Mouse (Mus musculus): ENCODE results near the gene Dnase1l3. TPM values are rescaled to one million over a fixed set of nuclear protein-coding genes. Genes with fewer than 3 reads are reported as not detected.

Gene Dnase1l3
- total and polyA plus RNA-seq, 2 experiments, result 10.0 to 24.3 TPM

DNA sequence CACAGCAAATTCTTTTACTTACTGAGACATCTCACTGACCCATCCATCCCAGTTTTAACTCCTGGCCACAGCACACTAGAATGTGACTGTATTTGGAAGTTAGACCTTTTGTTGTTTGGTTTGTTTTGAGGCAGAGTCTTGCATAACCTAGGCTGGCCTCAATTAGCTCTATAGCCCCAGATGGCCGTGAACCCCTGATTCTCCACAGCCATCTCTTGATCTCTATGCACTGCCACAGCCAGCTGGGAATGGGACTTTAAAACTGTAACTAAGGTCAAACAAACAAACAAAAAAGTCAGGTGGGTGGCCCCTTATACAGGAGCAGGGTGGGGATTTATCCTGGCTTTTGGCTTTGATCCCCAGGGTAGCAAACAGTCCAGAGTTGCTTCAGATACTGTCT is 19.7 kb downstream of the Dnase1l3 start:
- no peaks in the 10 kb centered on the region for H3K79me2 ChIP-seq (ENCODE audit: control insufficient read depth, insufficient read depth, low read length)
- no peak overlapping the region for H3K9ac ChIP-seq (ENCODE audit: low read depth, low read length)
- peaks cover 2% of the 10 kb centered on the region; the same call in 1 of the 2 replicates for H3K36me3 ChIP-seq (ENCODE audit: control insufficient read depth, insufficient read depth, low read length)
- peak overlapping the region; percentile 46 for H3K27ac ChIP-seq (replicated peaks; ENCODE audit: insufficient read depth, low read depth, low read length)
- DNase-seq (ENCODE audit: extremely low read depth, low read depth, low spot score), result peak; percentile 92
- no peak for TF ChIP-seq POLR2A (IDR thresholded peaks at IDR 0.05; ENCODE audit: extremely low read depth, insufficient read depth, low read length)
- no peak for TF ChIP-seq CTCF (IDR thresholded peaks at IDR 0.05; ENCODE audit: low read depth, low read length)
- H3K4me1 ChIP-seq (ENCODE audit: control insufficient read depth, insufficient read depth, low read length), result peaks cover 13% of the 10 kb centered on the region
- no peak overlapping the region for H3K4me3 ChIP-seq (ENCODE audit: insufficient read depth, low read depth, low read length)
- WGBS, result 20% methylated on average over 1 of the region's 1 CpGs
- no peaks in the 10 kb centered on the region for H3K27me3 ChIP-seq (ENCODE audit: control insufficient read depth, insufficient read depth, low read length)

GRCm38 (mm10) chr14:7971889-7972493 is 22.4 kb downstream of the Dnase1l3 start:
- Histone ChIP-seq H3K27me3 (ENCODE audit: control insufficient read depth, insufficient read depth, low read length) (no peaks in the 10 kb centered on the region), H3K4me1 (ENCODE audit: control insufficient read depth, insufficient read depth, low read length) (peaks cover 12% of the 10 kb centered on the region), H3K4me3 (ENCODE audit: insufficient read depth, low read depth, low read length) (no peak overlapping the region), H3K79me2 (ENCODE audit: control insufficient read depth, insufficient read depth, low read length) (no peaks in the 10 kb centered on the region), H3K9ac (ENCODE audit: low read depth, low read length) (no peak overlapping the region), H3K27ac (replicated peaks; ENCODE audit: insufficient read depth, low read depth, low read length) (peak overlapping the region; percentile 50), H3K36me3 (ENCODE audit: control insufficient read depth, insufficient read depth, low read length) (peaks cover 2% of the 10 kb centered on the region; the same call in 1 of the 2 replicates)
- no peak for TF ChIP-seq CTCF (IDR thresholded peaks at IDR 0.05; ENCODE audit: low read depth, low read length)
- TF ChIP-seq POLR2A (IDR thresholded peaks at IDR 0.05; ENCODE audit: extremely low read depth, insufficient read depth, low read length), result no peak
- 74% methylated on average over 10 of the region's 10 CpGs for WGBS
- no peak for DNase-seq (ENCODE audit: extremely low read depth, low read depth, low spot score)

DNA sequence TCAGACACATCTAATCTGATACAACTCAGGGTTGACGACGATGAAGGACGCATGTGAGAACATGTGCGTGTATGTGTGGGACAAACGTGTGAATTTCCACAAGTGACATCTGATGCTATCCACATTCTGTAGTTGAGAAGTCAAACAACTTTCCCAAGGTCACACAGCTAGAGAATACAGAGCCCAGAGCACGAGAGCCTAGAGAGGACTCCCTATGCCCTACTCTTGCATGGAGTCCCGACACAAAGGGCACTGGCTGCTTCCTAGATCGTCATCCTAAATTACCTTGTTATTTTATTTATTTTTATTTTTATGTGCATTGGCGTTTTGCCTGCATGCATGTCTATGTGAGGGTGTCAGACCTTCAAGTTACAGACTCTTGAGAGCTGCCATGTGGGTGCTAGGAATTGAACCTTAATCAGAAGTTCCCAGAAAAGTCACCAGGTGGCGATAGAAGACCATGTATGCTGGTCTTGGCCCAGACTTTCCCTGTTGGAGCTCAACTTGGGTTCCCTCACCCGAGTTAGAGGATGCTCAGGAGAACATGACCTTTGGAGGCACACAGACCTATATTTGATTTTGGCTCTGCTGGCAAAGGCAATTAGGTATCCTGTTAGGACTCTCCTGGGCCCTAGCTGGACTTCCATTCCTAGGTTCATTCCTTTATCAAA is 30.0 kb downstream of the Dnase1l3 start:
- Histone ChIP-seq H3K4me1 (ENCODE audit: control insufficient read depth, insufficient read depth, low read length) (peaks cover 1% of the 10 kb centered on the region; the same call in 1 of the 2 replicates), H3K27me3 (ENCODE audit: control insufficient read depth, insufficient read depth, low read length) (no peaks in the 10 kb centered on the region), H3K79me2 (ENCODE audit: control insufficient read depth, insufficient read depth, low read length) (no peaks in the 10 kb centered on the region), H3K36me3 (ENCODE audit: control insufficient read depth, insufficient read depth, low read length) (no peaks in the 10 kb centered on the region; the same call in 1 of the 2 replicates), H3K4me3 (ENCODE audit: insufficient read depth, low read depth, low read length) (no peak overlapping the region), H3K27ac (replicated peaks; ENCODE audit: insufficient read depth, low read depth, low read length) (no peak overlapping the region), H3K9ac (ENCODE audit: low read depth, low read length) (no peak overlapping the region)
- TF ChIP-seq POLR2A (IDR thresholded peaks at IDR 0.05; ENCODE audit: extremely low read depth, insufficient read depth, low read length) (no peak), CTCF (IDR thresholded peaks at IDR 0.05; ENCODE audit: low read depth, low read length) (peak; percentile 56)
- DNase-seq (ENCODE audit: extremely low read depth, low read depth, low spot score), result peak; percentile 78
- 54% methylated on average over 11 of the region's 11 CpGs for WGBS

- Histone ChIP-seq H3K36me3 (ENCODE audit: control insufficient read depth, insufficient read depth, low read length) (no peaks in the 10 kb centered on the region; the same call in 1 of the 2 replicates), H3K79me2 (ENCODE audit: control insufficient read depth, insufficient read depth, low read length) (no peaks in the 10 kb centered on the region), H3K27ac (replicated peaks; ENCODE audit: insufficient read depth, low read depth, low read length) (no peak overlapping the region), H3K4me1 (ENCODE audit: control insufficient read depth, insufficient read depth, low read length) (peaks cover 1% of the 10 kb centered on the region; the same call in 1 of the 2 replicates), H3K27me3 (ENCODE audit: control insufficient read depth, insufficient read depth, low read length) (no peaks in the 10 kb centered on the region), H3K9ac (ENCODE audit: low read depth, low read length) (no peak overlapping the region), H3K4me3 (ENCODE audit: insufficient read depth, low read depth, low read length) (no peak overlapping the region)
- TF ChIP-seq CTCF (IDR thresholded peaks at IDR 0.05; ENCODE audit: low read depth, low read length) (no peak), POLR2A (IDR thresholded peaks at IDR 0.05; ENCODE audit: extremely low read depth, insufficient read depth, low read length) (no peak)
- peak; percentile 46 for DNase-seq (ENCODE audit: extremely low read depth, low read depth, low spot score)
- WGBS, result 37% methylated on average over 7 of the region's 7 CpGs
These were observed 31.2 kb downstream of the Dnase1l3 start for GRCm38 (mm10) chr14:7963160-7963559.

GRCm38 (mm10) chr14:7962626-7963025 is 31.7 kb downstream of the Dnase1l3 start:
- Histone ChIP-seq H3K4me3 (ENCODE audit: insufficient read depth, low read depth, low read length) (no peak overlapping the region), H3K36me3 (ENCODE audit: control insufficient read depth, insufficient read depth, low read length) (no peaks in the 10 kb centered on the region; the same call in 1 of the 2 replicates), H3K27me3 (ENCODE audit: control insufficient read depth, insufficient read depth, low read length) (no peaks in the 10 kb centered on the region), H3K27ac (replicated peaks; ENCODE audit: insufficient read depth, low read depth, low read length) (no peak overlapping the region), H3K9ac (ENCODE audit: low read depth, low read length) (no peak overlapping the region), H3K79me2 (ENCODE audit: control insufficient read depth, insufficient read depth, low read length) (no peaks in the 10 kb centered on the region), H3K4me1 (ENCODE audit: control insufficient read depth, insufficient read depth, low read length) (peaks cover 1% of the 10 kb centered on the region; the same call in 1 of the 2 replicates)
- no peak for TF ChIP-seq CTCF (IDR thresholded peaks at IDR 0.05; ENCODE audit: low read depth, low read length)
- TF ChIP-seq POLR2A (IDR thresholded peaks at IDR 0.05; ENCODE audit: extremely low read depth, insufficient read depth, low read length), result no peak
- peak; percentile 53 for DNase-seq (ENCODE audit: extremely low read depth, low read depth, low spot score)
- WGBS, result 68% methylated on average over 2 of the region's 2 CpGs

- DNase-seq (ENCODE audit: extremely low read depth, low read depth, low spot score), result no peak
- WGBS, result 46% methylated on average over 5 of the region's 5 CpGs
- H3K79me2 ChIP-seq (ENCODE audit: control insufficient read depth, insufficient read depth, low read length), result no peaks in the 10 kb centered on the region
- H3K36me3 ChIP-seq (ENCODE audit: control insufficient read depth, insufficient read depth, low read length), result no peaks in the 10 kb centered on the region
- no peak overlapping the region for H3K4me3 ChIP-seq (ENCODE audit: insufficient read depth, low read depth, low read length)
- H3K27me3 ChIP-seq (ENCODE audit: control insufficient read depth, insufficient read depth, low read length), result no peaks in the 10 kb centered on the region
- no peak overlapping the region for H3K9ac ChIP-seq (ENCODE audit: low read depth, low read length)
- H3K27ac ChIP-seq (replicated peaks; ENCODE audit: insufficient read depth, low read depth, low read length), result no peak overlapping the region
- TF ChIP-seq CTCF (IDR thresholded peaks at IDR 0.05; ENCODE audit: low read depth, low read length), result no peak
- peaks cover 1% of the 10 kb centered on the region; the same call in 1 of the 2 replicates for H3K4me1 ChIP-seq (ENCODE audit: control insufficient read depth, insufficient read depth, low read length)
These were observed 32.7 kb downstream of the Dnase1l3 start for GRCm38 (mm10) chr14:7961714-7962113.

Data from liver, adult 2 months (tissue).